10 mouse cellular contexts compared by ENCODE assay signal in genomic region chr16:55969147-55969546, GRCm38 (mm10). TPM values are rescaled to one million over a fixed set of nuclear protein-coding genes. Genes with fewer than 3 reads are reported as not detected.
A peak's percentile ranks its signal among the peaks of the same experiment; 100 is the strongest.
DNase-seq lines count a peak whose midpoint lies in the region; ATAC-seq and TF ChIP-seq lines count a peak whose summit lies in the region.
"Had no signal": no experiment of that assay in that cellular context is flagged by ENCODE, and none has a peak within 500 bp of the region (broad histone marks: within the 10 kb centered on the region; RNA-seq: fewer than 3 reads in every experiment).

No protein-coding gene starts in this region.

- no peak overlapping the region for H3K4me2 ChIP-seq in heart, postnatal 0 days (ENCODE audit: low read depth, low read length)
- no peak overlapping the region for H3K4me2 ChIP-seq in embryonic facial prominence, embryonic 14.5 days (ENCODE audit: low read depth, low read length)
- H3K4me2 ChIP-seq in lung, postnatal 0 days (replicated peaks; ENCODE audit: low read depth, low read length): no peak overlapping the region
- H3K4me2 ChIP-seq: embryonic facial prominence, embryonic 12.5 days; limb, embryonic 15.5 days had no signal

- no peak overlapping the region for H3K4me3 ChIP-seq in heart, postnatal 0 days (ENCODE audit: low read depth, low read length)
- H3K4me3 ChIP-seq in embryonic facial prominence, embryonic 14.5 days (ENCODE audit: low read depth, low read length): no peak overlapping the region
- no peak overlapping the region for H3K4me3 ChIP-seq in lung, postnatal 0 days (ENCODE audit: low read depth, low read length)
- H3K4me3 ChIP-seq: embryonic facial prominence, embryonic 12.5 days; limb, embryonic 15.5 days had no signal

- ATAC-seq in heart, postnatal 0 days (ENCODE audit: insufficient read depth, low read depth): no peak
- ATAC-seq in embryonic facial prominence, embryonic 14.5 days (ENCODE audit: low read depth): no peak
- ATAC-seq in lung, postnatal 0 days: no peak
- no peak for ATAC-seq in megakaryocyte, adult 5-6 weeks (ENCODE audit: poor library complexity, severe bottlenecking)

- peaks cover 44% of the 10 kb centered on the region for H3K36me3 ChIP-seq in heart, postnatal 0 days (replicated peaks; ENCODE audit: control insufficient read depth, insufficient read depth, low read length)
- peaks cover 56% of the 10 kb centered on the region for H3K36me3 ChIP-seq in embryonic facial prominence, embryonic 14.5 days (ENCODE audit: control insufficient read depth, insufficient read depth, low read length)
- H3K36me3 ChIP-seq in lung, postnatal 0 days (ENCODE audit: insufficient read depth, low read length): peaks cover 28% of the 10 kb centered on the region

- no peaks in the 10 kb centered on the region for H3K9me3 ChIP-seq in heart, postnatal 0 days (replicated peaks; ENCODE audit: control insufficient read depth, low read length)
- no peaks in the 10 kb centered on the region for H3K9me3 ChIP-seq in embryonic facial prominence, embryonic 14.5 days (ENCODE audit: control insufficient read depth, low read length)
- H3K9me3 ChIP-seq in lung, postnatal 0 days (ENCODE audit: low read length): no peaks in the 10 kb centered on the region
- H3K9me3 ChIP-seq: embryonic facial prominence, embryonic 12.5 days; limb, embryonic 15.5 days had no signal

- no peak for TF ChIP-seq EP300 in heart, postnatal 0 days (IDR thresholded peaks at IDR 0.05; ENCODE audit: low read depth)
- no peak for TF ChIP-seq EP300 in lung, postnatal 0 days (IDR thresholded peaks at IDR 0.05)

- WGBS in heart, postnatal 0 days: 80% methylated on average over 3 of the region's 3 CpGs
- 83% methylated on average over 3 of the region's 3 CpGs for WGBS in embryonic facial prominence, embryonic 14.5 days
- WGBS in lung, postnatal 0 days: 70% methylated on average over 3 of the region's 3 CpGs

- no peak overlapping the region for H3K27ac ChIP-seq in heart, postnatal 0 days (ENCODE audit: low read depth)
- H3K27ac ChIP-seq in embryonic facial prominence, embryonic 14.5 days (replicated peaks; ENCODE audit: low read depth, low read length): no peak overlapping the region
- H3K27ac ChIP-seq in lung, postnatal 0 days (ENCODE audit: low read length): no peak overlapping the region
- H3K27ac ChIP-seq: embryonic facial prominence, embryonic 12.5 days; limb, embryonic 15.5 days had no signal

- H3K4me1 ChIP-seq in heart, postnatal 0 days (ENCODE audit: control insufficient read depth, insufficient read depth): peaks cover 3% of the 10 kb centered on the region; the same call in 1 of the 2 replicates
- peaks cover 9% of the 10 kb centered on the region; the same call in 1 of the 2 replicates for H3K4me1 ChIP-seq in embryonic facial prominence, embryonic 14.5 days (ENCODE audit: control insufficient read depth, insufficient read depth, low read length)
- no peaks in the 10 kb centered on the region; the same call in 1 of the 2 replicates for H3K4me1 ChIP-seq in lung, postnatal 0 days (ENCODE audit: insufficient read depth, low read depth, low read length)

- no peak overlapping the region for H3K9ac ChIP-seq in heart, postnatal 0 days (replicated peaks; ENCODE audit: low read depth, low read length)
- H3K9ac ChIP-seq in embryonic facial prominence, embryonic 14.5 days (ENCODE audit: low read depth, low read length): no peak overlapping the region
- no peak overlapping the region for H3K9ac ChIP-seq in lung, postnatal 0 days (replicated peaks; ENCODE audit: low read depth)
- H3K9ac ChIP-seq: embryonic facial prominence, embryonic 12.5 days; limb, embryonic 15.5 days had no signal

- H3K27me3 ChIP-seq in heart, postnatal 0 days (ENCODE audit: control insufficient read depth, insufficient read depth, low read length): no peaks in the 10 kb centered on the region
- H3K27me3 ChIP-seq in embryonic facial prominence, embryonic 14.5 days (replicated peaks; ENCODE audit: control insufficient read depth, insufficient read depth, low read length): no peaks in the 10 kb centered on the region
- H3K27me3 ChIP-seq in lung, postnatal 0 days (replicated peaks; ENCODE audit: insufficient read depth, low read length): no peaks in the 10 kb centered on the region
- H3K27me3 ChIP-seq: embryonic facial prominence, embryonic 12.5 days; limb, embryonic 15.5 days had no signal

- peak; percentile 65 for DNase-seq in heart, postnatal 0 days (ENCODE audit: low spot score)
- no peak for DNase-seq in heart, adult 8-10 months (ENCODE audit: low spot score)
- peak; percentile 40 for DNase-seq in urinary bladder, postnatal 14 days (ENCODE audit: low spot score)
- DNase-seq in urinary bladder, adult 2 months (ENCODE audit: low spot score): no peak
- DNase-seq in embryonic facial prominence, embryonic 14.5 days (ENCODE audit: low spot score): peak; percentile 52
- peak; percentile 76 for DNase-seq in lung, postnatal 0 days (ENCODE audit: low spot score)
- no peak for DNase-seq in left cerebral cortex, adult 9 months (ENCODE audit: low spot score in 2 of 2)

- TF ChIP-seq CTCF in heart, postnatal 0 days (IDR thresholded peaks at IDR 0.05; ENCODE audit: low read depth): peak; percentile 63
- peak; percentile 73 for TF ChIP-seq CTCF in lung, postnatal 0 days (IDR thresholded peaks at IDR 0.05)

RNA-seq across cellular contexts. Expression of gene Rpl24, which starts 3.1 kb away (rescaled TPM):
- total RNA-seq in heart, postnatal 0 days (2014; rRNA removed; ENCODE audit: low replicate concordance): 467 and 488 TPM in 2 replicates
- 617 and 635 TPM in 2 replicates for polyA plus RNA-seq in heart, postnatal 0 days (2015; fragmentation: Nextera tagmentation; extraction: Ambion mirVana)
- 100 to 1,000 TPM; 481 to 584 (median 542) TPM for total RNA-seq in heart, adult 8-10 months (2022)
- polyA plus RNA-seq in urinary bladder, adult 2 months (2012; rRNA removed): 872 and 875 TPM in 2 replicates
- polyA plus RNA-seq in embryonic facial prominence, embryonic 14.5 days (2014; fragmentation: Nextera tagmentation; extraction: Ambion mirVana): 818 and 878 TPM in 2 replicates
- polyA plus RNA-seq in lung, postnatal 0 days (2015; fragmentation: Nextera tagmentation; extraction: Ambion mirVana): 641 and 650 TPM in 2 replicates
- 891 and 940 TPM in 2 replicates for total RNA-seq in megakaryocyte, adult 5-6 weeks (2015)
- 1,387 and 1,407 TPM in 2 replicates for total RNA-seq in megakaryocyte, adult 5-6 weeks (2017)

RNA-seq across cellular contexts. Expression of gene Zbtb11, which starts 4.5 kb away (rescaled TPM):
- 4.6 and 14.5 TPM in 2 replicates for total RNA-seq in heart, postnatal 0 days (2014; rRNA removed; ENCODE audit: low replicate concordance)
- 6.7 and 7.6 TPM in 2 replicates for polyA plus RNA-seq in heart, postnatal 0 days (2015; fragmentation: Nextera tagmentation; extraction: Ambion mirVana)
- 10 to 100 TPM in 3 of 4 experiments, 1 to 10 TPM in 1; 7.2 to 12.0 (median 11.1) TPM for total RNA-seq in heart, adult 8-10 months (2022)
- polyA plus RNA-seq in urinary bladder, adult 2 months (2012; rRNA removed): 11.7 and 11.8 TPM in 2 replicates
- polyA plus RNA-seq in embryonic facial prominence, embryonic 14.5 days (2014; fragmentation: Nextera tagmentation; extraction: Ambion mirVana): 17.8 and 21.5 TPM in 2 replicates
- polyA plus RNA-seq in lung, postnatal 0 days (2015; fragmentation: Nextera tagmentation; extraction: Ambion mirVana): 8.4 and 9.3 TPM in 2 replicates
- total RNA-seq in megakaryocyte, adult 5-6 weeks (2015): 14.9 and 18.9 TPM in 2 replicates
- total RNA-seq in megakaryocyte, adult 5-6 weeks (2017): 25.0 TPM in 2 replicates

RNA-seq across cellular contexts. Expression of gene Cep97, which starts 34.5 kb away (rescaled TPM):
- 5.0 TPM in 2 replicates for total RNA-seq in heart, postnatal 0 days (2014; rRNA removed; ENCODE audit: low replicate concordance)
- 3.1 and 4.9 TPM in 2 replicates for polyA plus RNA-seq in heart, postnatal 0 days (2015; fragmentation: Nextera tagmentation; extraction: Ambion mirVana)
- 1 to 10 TPM; 3.9 to 5.3 (median 5.2) TPM for total RNA-seq in heart, adult 8-10 months (2022)
- polyA plus RNA-seq in urinary bladder, adult 2 months (2012; rRNA removed): 3.0 and 3.7 TPM in 2 replicates
- 7.5 and 10.2 TPM in 2 replicates for polyA plus RNA-seq in embryonic facial prominence, embryonic 14.5 days (2014; fragmentation: Nextera tagmentation; extraction: Ambion mirVana)
- polyA plus RNA-seq in lung, postnatal 0 days (2015; fragmentation: Nextera tagmentation; extraction: Ambion mirVana): 3.8 and 4.0 TPM in 2 replicates
- total RNA-seq in megakaryocyte, adult 5-6 weeks (2015): 3.4 and 5.4 TPM in 2 replicates
- 3.0 and 7.4 TPM in 2 replicates for total RNA-seq in megakaryocyte, adult 5-6 weeks (2017)

Comparison
In these comparisons a context has a peak if more than half of its experiments do, and no peak if none do; other contexts are left out.
1. DNase-seq: peak in heart, postnatal 0 days (single experiment), urinary bladder, postnatal 14 days (single experiment), embryonic facial prominence, embryonic 14.5 days (single experiment) and lung, postnatal 0 days (single experiment); none in heart, adult 8-10 months (single experiment), urinary bladder, adult 2 months (single experiment) and left cerebral cortex, adult 9 months (0 of 2).